Mouse (Mus musculus) urinary bladder, postnatal 10 days (tissue): ENCODE results near the gene Psip1.
"Not testable (repeated sequence)": the region's sequence is repeated elsewhere in the genome, so short reads cannot be mapped to it uniquely, and the experiment has no call there.

Experiments
- DNase-seq: peaks from one replicate; pipeline ENCODE4 v3.0.0; 2022; ENCODE audit warnings: low spot score

Psip1 gene

DNA sequence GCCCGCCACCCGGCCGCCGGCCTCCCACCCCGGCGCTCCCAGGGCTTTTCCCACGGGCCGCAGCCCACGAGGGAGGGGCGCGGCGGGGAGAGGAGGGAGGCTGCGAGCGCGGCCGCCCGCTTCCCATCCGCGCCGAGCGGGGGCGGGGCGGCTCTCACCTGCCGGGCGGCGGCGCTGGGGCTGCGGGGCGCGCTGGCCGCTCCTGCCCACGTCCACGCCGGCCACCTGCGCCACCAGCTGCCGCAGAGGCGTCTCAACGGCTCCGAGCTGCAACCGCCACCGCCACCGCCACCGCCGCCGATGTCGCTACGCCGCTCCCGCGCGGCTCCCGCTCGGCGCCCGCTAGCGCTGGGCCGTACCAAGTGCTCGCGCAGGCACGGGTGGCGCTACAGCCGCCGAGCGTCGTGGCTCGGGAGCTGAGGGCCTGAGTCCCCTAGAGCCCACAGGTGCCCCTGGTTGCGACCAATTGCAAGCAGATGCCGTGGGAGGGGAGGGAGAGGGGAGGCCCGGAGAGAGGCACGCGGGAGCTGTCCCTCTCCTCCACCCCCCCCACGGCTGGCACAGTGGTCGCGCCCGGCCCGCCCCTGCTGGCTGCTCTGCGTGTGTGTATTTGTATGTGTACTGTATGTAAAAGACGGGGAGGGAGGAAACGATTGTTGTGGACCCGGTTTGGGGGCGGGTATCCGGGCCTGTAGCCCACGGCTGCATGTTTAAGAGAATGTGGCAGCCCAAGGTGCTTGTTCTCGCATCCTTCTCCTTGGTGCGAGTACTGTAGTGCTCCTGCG is at the start of gene Psip1:
Gene Psip1 (minus strand): TSS at position 343 of the 785 bp plus-strand sequence.
- DNase-seq: peak; percentile 52

DNA sequence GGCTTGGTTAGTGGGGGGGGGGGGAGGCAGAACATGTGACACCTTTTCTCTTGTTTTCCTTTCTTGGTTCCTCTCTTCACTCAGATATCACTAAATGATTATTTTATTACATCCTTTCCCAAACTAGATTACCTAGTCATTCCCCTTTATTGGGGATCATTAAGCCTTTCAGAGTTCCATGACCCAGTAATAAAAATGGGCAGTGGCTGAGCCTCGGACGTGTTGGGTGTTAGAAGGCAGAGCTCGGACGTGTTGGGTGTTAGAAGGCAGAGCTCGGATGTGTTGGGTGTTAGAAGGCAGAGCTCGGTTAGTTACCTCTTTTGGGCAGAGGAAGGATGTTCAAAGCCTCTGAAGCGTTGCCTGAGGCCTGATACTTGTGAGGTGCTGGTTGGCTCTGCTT is 47.8 kb upstream of the Psip1 start:
- no peak for DNase-seq

DNA sequence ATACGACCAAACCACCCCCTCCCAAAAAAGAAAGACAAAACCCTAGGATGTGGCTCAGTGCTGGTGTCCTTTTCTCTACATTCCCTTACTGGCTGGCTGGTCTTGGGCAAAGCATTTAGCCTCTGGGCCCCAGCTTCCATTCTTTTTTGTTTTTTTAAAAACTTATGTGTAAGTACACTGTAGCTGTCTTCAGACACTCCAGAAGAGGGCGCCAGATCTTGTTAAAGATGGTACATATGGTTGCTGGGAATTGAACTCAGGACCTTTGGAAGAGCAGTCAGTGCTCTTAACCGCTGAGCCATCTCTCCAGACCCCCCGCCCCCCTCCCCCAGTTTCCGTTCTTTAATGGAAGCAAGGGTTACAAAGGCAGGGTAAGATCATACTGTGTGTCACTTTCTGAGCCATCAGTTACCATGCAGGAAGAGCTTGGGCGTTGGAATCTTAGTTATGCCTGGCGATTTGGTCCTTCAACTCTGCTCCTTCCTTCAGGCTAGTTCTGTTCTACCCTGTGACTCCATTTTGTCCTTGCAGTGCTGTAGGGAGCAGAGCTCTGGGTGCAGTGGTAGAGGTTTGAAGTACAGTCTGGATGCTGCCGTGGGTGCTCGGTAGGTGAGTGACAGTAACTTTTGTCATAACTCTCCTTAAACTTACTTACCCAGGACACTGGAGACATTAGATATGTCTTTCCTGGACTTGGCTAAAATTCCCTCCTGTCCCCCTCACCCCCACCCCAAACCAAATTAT is 47.1 kb upstream of the Psip1 start:
- no peak for DNase-seq

DNA sequence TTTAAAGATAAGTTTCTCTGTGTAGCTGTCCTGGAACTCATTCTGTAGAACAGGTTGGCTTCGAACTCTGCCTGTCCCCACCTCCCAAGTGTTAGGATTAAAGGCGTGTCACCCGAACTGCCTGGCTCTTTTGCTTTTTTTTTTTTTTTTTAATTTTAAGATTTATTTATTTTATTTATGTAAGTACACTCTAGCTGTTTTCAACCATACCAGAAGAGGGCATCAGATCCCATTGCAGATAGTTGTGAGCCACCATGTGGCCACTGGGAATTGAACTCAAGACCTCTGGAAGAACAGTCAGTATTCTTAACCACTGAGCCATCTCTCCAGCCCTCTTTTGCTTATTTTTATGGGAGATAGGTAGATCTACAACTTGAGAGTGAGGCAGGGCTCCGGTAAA is 43.8 kb upstream of the Psip1 start:
- not testable (repeated sequence) for DNase-seq

DNA sequence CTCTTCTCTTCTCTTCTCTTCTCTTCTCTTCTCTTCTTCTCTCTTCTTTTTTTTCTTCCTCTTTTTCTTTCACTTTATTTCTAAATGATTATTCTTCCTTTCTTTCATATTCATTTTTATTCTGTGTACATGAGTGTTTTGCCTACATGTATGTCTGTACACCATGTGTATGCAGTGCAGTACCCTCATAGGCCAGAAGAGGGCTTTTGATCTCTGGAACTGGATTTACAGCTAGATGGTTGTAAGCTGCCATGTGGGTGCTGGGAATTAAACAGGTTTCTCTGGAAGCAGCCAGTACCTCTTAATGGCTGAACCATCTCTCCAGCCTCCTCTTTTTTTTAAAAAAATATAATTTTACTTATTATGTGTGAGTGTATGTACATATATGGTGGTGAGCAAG is 41.7 kb upstream of the Psip1 start:
- no peak for DNase-seq

DNA sequence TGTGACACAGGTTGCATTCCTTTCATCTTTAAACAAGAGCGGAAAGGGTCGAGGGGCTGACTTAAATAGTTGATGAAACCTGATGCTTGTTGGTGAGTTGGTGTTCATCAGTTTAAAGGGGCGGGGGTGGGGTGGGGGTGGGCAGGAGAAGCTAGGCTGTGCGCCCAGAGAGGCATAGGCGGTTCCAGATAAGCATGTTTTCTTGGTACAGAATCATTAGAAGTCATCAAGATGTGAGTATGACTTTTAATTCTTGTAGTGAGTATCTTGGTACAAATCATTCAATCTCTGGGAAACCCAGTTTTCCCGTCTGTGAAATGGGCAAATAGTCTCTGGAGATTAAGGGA is 40.7 kb upstream of the Psip1 start:
- no peak for DNase-seq

DNA sequence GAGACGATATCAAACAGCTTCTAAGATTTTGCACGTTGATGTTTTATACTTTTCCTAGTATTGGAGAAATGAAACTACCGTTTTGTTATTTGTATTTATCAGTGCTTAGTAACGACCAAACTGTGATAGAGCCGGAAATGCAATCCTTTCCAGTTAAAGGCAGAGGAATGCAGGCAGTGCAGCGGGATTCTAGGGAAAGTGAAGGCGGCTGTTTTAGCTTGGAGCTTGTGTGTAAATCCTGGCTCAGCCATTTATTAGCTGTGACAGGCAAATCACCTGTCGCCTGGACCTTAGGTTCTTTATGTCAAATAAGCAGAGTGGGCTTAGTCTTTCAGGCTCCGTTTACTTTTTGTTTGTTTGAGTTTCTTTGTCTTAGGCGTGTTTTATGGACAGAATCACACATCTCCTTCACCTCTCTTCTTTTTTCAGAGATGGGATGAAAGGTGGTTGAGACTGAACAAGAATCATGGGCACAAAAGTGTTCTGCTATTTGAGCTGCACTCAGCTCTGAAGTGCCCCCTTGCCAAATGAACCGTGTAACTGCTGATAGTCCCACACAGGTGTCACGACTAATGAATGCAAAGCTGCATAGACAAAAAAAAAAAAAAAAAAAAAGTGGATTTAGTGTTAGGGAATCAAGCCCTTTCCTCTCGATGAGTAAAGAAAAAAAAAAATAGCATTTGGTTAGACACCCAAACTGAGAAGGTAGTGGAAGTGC is 40.2 kb upstream of the Psip1 start:
- DNase-seq: no peak

DNA sequence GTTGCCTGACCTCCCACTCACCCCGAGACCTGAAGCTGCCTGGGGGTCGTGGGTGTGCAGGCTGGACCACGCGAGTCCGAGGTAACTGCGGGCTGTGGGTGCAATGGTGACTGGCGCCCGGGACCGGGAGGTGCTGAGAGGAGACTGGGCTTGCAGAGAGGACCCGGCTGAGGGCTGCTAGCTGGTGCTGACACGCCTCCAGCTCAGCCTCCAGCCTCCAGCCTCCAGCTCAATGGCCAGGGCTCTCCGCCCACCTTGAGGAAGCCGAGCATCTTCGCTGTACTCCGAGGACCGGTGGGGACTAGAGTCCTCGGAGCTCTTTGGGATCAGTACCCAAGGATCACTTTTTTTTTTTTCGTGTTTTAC is 39.4 kb upstream of the Psip1 start:
- DNase-seq: no peak

DNA sequence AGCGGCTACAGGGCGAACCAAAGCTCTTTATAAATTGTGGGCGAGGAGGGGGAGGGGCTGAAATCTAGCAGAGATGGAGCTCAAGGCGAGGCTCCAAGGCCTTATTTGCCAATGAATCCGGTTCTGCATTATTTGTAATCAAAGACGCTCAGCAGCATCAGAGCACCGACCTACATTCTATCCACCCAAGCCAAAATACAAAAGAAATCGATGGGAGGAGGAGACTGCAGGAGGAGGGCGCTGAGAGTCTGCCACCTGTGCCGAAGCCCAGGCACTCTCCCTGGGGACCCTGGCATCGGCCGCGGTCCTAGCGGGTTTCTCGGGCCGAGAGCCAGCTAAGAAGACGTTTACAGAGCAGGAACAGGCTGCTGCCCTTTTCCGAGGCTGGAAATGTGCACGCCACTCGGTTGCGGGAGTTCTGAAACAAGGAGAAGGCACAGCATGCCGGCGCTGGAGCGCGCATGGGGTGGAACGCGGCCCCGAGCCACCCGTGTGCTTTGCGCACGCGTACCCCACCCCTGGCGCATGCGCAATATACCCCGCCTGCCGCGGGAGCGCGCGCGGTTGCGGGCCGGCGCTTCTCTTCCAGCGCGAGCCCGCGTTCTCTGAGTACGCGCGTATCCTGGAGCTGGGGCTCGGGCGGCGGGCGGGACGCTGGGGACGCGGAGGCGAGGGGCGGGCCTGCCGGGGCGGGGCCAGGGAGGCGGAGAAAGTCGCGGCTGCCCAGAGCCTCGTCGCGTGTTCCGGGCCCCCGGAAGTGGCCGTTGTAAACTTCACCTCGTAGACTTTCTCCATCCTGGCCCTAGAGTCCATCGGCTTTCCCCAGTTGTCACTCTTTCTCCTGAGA is 38.8 kb upstream of the Psip1 start, which contains the start of gene Ccdc171:
Gene Ccdc171 (plus strand): TSS at position 703 of the 847 bp plus-strand sequence.
- peak; percentile 69 for DNase-seq

DNA sequence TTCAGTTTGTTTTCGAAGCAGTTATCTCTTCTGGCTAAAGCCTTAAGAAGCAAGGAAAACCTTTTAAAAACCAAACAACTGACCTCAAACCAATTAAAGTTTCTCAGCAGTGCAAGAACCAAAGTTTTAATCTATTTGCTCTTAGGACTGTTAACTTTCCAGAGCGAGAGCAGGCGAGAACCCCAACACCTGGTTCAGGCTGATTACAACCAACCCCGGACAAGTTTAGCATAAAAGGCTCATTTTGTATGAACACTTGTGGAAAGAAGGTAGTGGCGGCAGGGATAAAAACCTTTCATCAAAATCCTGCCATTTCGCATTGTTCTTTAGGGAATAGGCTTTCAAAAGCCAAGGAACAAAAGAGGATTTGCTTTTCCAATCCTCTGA is 38.2 kb upstream of the Psip1 start:
- DNase-seq: no peak

DNA sequence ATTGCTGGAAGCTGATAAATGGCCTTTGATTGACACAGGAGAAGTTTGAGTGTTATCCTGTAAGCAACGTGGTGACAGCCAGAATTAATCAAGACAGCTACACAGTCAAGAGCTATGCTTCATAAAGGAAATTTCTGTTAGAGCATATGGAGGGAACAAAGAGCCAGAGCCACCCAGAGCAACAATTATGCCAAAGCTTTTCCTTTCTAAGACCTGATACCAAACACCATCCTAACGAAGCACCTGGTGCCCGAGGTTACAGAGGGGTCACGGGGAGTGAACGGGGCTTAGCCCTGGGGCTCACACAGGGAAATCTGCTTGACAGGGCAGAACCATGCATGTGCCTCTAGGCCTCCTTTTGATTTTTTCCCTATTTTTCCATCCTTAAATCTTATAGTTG is 35.8 kb upstream of the Psip1 start:
- no peak for DNase-seq

DNA sequence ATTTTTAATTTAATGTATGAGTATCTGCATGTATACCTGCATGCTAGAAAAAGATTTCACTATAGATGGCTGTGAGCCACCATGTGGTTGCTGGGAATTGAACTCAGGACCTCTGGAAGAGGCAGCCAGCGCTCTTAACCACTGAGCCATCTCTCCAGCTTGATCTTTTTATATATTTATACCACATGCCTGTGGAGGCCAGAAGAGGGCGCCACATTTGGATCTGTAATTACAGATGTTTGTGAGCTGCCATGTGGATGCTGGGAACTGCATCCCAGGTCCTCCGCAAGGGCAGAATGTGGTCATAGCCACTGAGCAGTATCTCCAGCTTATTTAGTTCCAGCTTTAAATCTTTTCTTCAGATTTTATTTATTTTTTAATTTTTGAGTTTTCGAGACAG is 34.0 kb upstream of the Psip1 start:
- no peak for DNase-seq

DNA sequence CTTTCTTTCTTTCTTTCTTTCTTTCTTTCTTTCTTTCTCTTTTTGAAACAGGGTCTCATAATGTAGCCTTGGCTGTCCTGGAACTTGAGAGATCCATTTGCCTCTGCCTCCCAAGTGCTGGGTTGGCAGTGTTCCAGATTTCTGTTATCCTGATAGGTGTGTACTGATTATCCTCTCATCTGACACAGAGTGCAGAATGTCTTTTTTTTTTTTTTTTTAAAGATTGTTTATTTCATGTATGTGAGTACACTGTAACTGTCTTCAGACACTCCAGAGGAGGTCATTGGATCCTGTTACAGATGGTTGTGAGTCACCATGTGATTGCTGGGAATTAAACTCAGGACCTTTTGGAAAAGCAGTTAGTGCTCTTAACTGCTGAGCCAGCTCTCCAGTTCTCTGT is 33.5 kb upstream of the Psip1 start:
- DNase-seq: no peak

DNA sequence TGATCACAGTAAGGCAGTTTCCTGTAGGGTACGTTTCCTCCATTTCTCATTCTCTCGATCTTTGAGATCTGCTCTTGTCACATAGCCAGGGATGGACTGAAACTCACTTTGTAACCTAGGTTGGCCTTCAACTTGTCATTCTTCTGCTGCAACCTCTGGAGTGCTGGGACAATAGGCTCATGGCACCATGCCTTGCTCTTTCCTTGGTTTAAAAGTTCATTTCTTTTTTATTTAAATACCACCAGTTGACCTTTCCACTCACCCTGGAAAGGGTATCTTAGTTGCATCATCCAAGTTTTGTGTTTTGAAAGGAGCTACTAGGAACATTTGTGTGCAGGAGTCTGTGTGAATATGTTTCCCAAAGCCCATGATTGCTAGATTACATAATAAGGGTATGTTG is 32.9 kb upstream of the Psip1 start:
- DNase-seq: no peak

DNA sequence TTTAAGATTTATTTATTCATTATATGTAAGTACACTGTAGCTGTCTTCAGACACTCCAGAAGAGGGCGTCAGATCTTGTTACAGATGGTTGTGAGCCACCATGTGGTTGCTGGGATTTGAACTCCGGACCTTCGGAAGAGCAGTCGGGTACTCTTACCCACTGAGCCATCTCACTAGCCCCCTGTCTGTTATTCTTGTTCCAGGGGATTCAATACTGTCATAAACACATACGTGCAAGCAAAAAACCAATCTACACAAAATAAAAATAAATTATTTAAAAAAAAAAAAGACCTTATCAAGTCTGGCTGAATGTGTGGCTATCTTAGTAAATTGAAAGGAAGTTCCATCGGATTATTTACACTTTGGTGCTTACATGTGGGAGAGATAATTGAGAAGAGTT is 29.9 kb upstream of the Psip1 start:
- not testable (repeated sequence) for DNase-seq

DNA sequence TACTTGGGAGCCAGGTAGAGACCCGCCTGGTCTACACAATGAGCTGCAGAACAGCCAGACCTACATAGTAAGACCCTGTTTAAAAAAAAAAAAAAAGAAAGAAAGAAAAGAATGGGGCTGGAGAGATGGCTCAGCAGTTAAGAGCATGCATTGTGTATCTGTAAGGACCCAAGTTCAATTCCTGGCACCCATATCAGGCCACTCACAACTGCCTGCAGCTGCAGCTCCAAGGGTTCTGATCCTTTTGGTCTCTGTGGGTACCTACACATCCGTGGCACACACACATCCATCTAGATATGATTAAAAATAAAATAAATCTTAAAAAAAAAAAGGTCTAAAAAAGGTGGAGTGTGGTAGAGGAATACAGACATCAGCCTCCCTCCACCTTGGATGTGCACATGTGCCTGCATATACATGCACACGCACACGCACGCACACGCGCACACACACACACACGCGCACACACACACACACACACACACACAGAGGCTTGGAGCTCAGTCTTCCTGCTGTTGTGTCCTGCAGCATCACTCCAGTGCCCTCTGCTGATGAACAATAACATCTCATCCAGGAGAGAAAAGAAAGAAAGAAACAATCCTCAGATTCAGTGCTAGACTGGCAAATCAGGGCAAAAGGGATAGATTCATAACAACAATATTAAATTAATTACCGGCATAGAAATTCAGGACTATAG is 28.9 kb upstream of the Psip1 start:
- DNase-seq: no peak

DNA sequence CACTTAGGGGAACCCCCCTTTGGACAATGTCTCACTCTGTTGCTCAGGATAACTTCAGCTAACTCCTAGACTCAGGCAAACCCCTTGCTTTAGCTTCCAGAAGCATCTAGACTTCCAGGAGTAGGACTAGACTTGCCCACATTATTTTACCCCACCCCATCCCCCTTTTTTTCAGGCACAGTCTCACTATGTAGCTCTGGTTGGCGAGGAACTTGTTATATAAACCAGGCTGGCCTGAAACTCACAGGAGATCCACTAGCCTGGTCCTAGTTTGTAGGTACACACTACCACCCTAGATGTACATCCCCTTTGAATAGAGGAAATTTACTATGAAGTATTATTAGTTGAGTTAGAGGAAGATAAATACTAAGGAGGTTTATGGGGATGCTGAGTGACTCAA is 27.9 kb upstream of the Psip1 start:
- no peak for DNase-seq

DNA sequence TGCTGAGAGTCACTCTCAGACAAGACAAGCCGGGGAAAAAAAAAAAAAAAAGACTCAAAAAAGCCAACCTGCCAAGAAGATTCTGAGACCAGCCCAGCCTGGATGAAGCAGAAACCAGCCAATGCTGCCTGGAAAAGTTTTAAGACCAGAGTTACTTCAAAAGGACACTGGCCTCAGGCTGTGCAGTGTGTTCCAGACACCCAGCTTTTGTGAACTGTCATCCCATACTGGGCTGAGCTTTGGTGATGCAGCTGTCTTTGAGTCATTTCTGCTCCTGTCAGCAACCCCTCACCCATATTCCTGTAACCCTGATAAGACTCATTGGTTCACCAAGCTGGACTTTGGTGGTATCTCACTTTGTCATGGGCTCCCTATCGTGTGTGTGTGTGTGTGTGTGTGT is 26.4 kb upstream of the Psip1 start:
- DNase-seq: no peak

DNA sequence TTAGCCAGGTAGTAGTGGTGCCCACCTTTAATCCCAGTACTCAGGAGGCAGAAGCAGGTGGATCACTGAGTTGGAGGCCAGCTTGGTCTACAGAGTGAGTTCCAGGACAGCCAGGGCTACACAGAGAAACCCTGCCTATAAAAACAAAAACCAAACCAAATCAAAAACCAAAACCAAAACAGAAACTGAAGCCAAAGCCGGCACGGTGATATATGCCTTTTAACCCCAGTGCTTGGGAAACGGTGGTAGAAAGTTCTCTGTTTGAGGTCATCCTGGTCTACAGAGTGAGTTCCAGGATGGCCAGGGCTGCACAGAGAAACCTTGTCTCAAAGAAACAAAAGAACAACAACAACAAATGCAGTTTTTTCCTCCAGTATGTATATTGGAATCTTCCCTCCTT is 26.0 kb upstream of the Psip1 start:
- DNase-seq: no peak

DNA sequence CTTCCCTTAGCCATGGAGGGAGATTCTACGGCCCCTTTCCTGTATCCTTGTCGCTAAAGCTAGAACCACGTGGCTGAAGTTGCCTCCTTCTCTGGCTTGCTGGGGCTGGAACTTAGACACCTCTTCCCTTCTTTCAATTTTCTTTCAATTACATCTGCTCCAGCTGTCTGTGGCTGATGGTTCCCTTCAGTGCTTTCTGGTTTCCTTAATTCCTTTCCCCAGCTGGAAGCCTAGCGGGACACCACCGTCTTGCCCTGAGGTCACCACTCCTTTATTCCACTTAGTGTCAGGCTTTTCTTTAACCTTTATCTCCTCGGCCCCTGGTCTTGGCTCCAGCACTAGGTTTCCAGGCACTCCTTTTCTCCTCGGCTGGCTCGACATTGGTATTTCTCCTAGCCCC is 24.8 kb upstream of the Psip1 start:
- no peak for DNase-seq

DNA sequence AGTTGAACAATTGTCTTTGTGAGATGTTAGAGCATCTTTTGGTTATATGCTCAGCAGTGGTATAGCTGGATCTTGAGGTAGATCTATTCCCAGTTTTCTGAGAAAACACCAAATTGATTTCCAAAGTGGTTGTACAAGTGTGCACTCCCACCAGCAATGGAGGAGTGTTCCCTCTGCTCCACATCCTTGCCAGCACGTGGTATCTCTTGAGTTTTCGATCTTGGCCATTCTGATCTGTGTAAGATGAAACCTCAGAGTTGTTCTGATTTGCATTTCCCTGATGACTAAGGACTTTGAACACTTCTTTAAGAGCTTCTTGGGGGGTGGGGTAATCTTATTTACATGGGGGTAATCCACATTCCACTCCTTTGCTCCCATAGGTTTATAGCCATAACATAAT is 23.3 kb upstream of the Psip1 start:
- no peak for DNase-seq

DNA sequence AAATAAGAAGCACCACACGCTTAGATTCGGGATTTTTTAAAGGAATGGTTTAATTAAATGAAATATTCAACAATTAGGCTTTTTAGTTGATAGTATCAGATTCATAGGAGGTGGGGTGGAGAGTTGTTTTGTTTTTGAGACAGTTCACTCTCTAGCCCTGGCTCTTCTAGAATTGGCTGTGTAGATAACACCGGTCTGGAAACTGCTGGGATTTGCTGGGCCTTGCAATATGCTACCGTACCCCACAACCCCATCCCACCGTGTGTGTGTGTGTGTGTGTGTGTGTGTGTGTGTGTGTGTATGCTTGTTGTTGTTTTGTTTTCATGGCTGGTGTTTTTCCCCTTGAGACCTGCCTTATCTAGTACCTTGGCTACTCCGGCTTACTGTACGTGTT is 14.8 kb upstream of the Psip1 start:
- no peak for DNase-seq
